Mouse (Mus musculus) limb, embryonic 15.5 days (tissue): Measurements from ENCODE around the gene Gchfr. TPM values are rescaled to one million over a fixed set of nuclear protein-coding genes. Genes with fewer than 3 reads are reported as not detected.
A peak's percentile ranks its signal among the peaks of the same experiment; 100 is the strongest.

Experiments used
- ATAC-seq: fragments of 200-750 bp; cut with Nextera tagmentation; 2 replicates; pipeline ENCODE4 v1.8.0; 2017; ENCODE audit warnings: low read depth, moderate TSS enrichment; ENCODE audit not compliant: insufficient number of reproducible peaks, low FRiP score, low TSS enrichment
- H3K27ac ChIP-seq: fragments of 300-500 bp; sonication (generic); 2 replicates; pipeline ENCODE4 v1.5.1; 2015; ENCODE audit warnings: moderate library complexity, mild to moderate bottlenecking, inconsistent platforms
- H3K27me3 ChIP-seq: fragments of 300-500 bp; sonication (generic); 2 replicates; pipeline ENCODE4 v1.6.1; 2015; ENCODE audit warnings: inconsistent platforms
- H3K36me3 ChIP-seq: fragments of 300-500 bp; sonication (generic); 2 replicates; pipeline ENCODE4 v1.6.1; 2015; ENCODE audit warnings: inconsistent platforms
- H3K4me1 ChIP-seq: fragments of 300-500 bp; sonication (generic); 2 replicates; pipeline ENCODE4 v1.6.1; 2015; ENCODE audit warnings: inconsistent platforms
- H3K4me2 ChIP-seq: fragments of 300-500 bp; sonication (generic); 2 replicates; pipeline ENCODE4 v1.6.1; 2015; ENCODE audit warnings: mild to moderate bottlenecking, inconsistent platforms
- H3K4me3 ChIP-seq: fragments of 300-500 bp; sonication (generic); 2 replicates; pipeline ENCODE4 v1.5.1; 2015; ENCODE audit warnings: mild to moderate bottlenecking, inconsistent platforms
- H3K9ac ChIP-seq: fragments of 300-500 bp; sonication (generic); 2 replicates; pipeline ENCODE4 v1.6.1; 2015; ENCODE audit warnings: inconsistent platforms
- H3K9me3 ChIP-seq: fragments of 300-500 bp; sonication (generic); 2 replicates; pipeline ENCODE4 v1.6.1; 2016; ENCODE audit warnings: inconsistent platforms
- WGBS: fragments of 180-500 bp; shearing (Covaris S2); methylation state at CpG from one replicate; pipeline ENCODE4 v1.1.7; 2015; 5-methylcytosine and 5-hydroxymethylcytosine counted together
- polyA plus RNA-seq: library from polyadenylated mRNA; unstranded; fragments of >200 nt; fragmentation: Nextera tagmentation; extraction: Ambion mirVana; gene quantifications from 2 replicates; pipeline ENCODE4 v1.2.1, GENCODE M21; 2015

The Gchfr gene
- polyA plus RNA-seq, 1 experiment from 2014 or later = 17.8 TPM

DNA sequence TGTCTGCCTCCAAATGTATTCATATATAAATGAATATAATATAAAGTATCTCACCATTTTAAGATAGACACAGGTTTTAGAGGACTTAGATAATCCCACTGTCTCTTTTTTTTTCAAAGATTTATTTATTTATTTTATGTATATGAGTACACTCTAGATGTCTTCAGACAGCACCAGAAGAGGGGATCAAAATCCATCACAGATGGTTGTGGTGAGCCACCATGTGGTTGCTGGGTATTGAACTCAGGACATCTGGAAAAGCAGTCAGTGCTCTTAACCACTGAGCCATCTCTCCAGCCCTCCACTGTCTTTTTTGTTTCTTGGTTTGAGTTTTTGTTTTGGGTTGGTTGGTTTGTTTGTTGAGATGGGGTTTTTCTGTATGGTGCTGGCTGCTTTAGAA lies 9.7 kb upstream of the Gchfr start:
- Histone ChIP-seq H3K9ac (no peak overlapping the region), H3K4me1 (peaks cover 18% of the 10 kb centered on the region), H3K27ac (no peak overlapping the region), H3K4me3 (peak overlapping the region; percentile 99), H3K9me3 (no peaks in the 10 kb centered on the region), H3K36me3 (peaks cover 13% of the 10 kb centered on the region), H3K4me2 (no peak overlapping the region), H3K27me3 (no peaks in the 10 kb centered on the region)
- ATAC-seq = no peak

DNA sequence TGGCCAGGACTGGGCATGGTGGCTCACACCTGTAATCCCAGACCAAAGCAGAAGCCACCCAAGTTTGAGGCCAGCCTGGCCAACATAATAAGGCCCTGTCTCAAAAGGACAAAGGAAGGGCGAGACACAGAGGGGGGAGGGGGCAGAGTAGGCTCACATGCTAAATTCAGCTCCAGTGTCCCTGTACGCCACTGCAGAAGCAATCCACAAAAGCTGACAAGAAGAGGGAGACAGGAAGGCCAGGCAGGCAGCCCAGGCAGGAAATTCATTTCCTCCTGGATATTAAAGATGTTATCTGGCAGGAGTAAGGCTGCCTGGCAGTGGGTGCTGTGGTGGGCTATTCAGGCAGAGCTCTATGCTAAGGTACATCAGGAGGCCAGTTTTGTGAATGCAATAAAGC lies 6.3 kb upstream of the Gchfr start:
- ATAC-seq = no peak
- Histone ChIP-seq H3K4me1 (peaks cover 7% of the 10 kb centered on the region), H3K27ac (no peak overlapping the region), H3K36me3 (no peaks in the 10 kb centered on the region), H3K9ac (no peak overlapping the region), H3K9me3 (no peaks in the 10 kb centered on the region), H3K4me2 (no peak overlapping the region), H3K4me3 (no peak overlapping the region), H3K27me3 (no peaks in the 10 kb centered on the region)
- WGBS = 25% methylated on average over 2 of the region's 2 CpGs

DNA sequence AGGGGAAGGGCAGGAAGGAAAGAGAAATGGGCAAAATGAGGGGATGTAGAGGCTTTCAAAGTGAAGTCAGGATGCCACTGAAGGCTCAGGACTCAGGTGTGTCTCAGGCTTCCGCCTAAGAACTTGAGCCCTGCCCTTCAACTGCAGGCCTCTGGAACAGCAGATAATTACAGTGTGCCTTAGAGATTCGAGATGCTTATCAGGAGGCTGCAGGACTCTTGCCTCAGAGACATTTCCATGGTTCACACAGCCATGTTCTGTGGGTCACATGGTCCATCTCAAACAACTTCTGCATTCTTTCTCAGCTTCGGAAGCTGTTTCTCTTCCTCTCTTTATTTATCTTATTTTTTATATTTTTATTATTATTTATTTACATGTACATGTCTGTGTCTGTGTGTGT lies 4.4 kb upstream of the Gchfr start:
- Histone ChIP-seq H3K4me2 (no peak overlapping the region), H3K9ac (no peak overlapping the region), H3K4me1 (peaks cover 14% of the 10 kb centered on the region), H3K36me3 (no peaks in the 10 kb centered on the region), H3K9me3 (no peaks in the 10 kb centered on the region), H3K4me3 (no peak overlapping the region), H3K27ac (no peak overlapping the region), H3K27me3 (peaks cover 17% of the 10 kb centered on the region)
- 62% methylated on average over 3 of the region's 3 CpGs for WGBS
- no peak for ATAC-seq

DNA sequence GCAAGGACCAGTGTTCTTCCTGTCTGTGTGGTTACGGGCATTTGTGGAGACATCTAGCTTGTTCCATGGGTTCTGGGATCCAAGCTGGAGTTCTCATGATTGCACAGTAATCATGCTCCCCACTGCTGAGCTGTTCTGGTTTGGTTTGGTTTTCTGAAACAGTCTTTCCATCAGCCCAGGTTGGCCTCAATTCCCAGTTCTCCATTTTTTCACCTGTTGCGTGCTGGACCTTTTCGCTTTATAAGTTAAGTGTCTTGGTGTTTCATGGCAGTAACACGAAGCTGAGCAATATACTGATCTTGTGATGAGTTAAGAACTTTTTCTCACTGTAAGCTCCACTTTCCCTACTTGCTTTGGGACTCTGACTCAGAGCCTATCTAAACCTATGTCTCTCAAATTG lies 3.6 kb upstream of the Gchfr start:
- no peak for ATAC-seq
- Histone ChIP-seq H3K4me3 (no peak overlapping the region), H3K9ac (no peak overlapping the region), H3K9me3 (no peaks in the 10 kb centered on the region), H3K36me3 (no peaks in the 10 kb centered on the region), H3K27ac (no peak overlapping the region), H3K27me3 (peaks cover 18% of the 10 kb centered on the region), H3K4me2 (no peak overlapping the region), H3K4me1 (peaks cover 15% of the 10 kb centered on the region)
- 80% methylated on average over 4 of the region's 4 CpGs for WGBS

DNA sequence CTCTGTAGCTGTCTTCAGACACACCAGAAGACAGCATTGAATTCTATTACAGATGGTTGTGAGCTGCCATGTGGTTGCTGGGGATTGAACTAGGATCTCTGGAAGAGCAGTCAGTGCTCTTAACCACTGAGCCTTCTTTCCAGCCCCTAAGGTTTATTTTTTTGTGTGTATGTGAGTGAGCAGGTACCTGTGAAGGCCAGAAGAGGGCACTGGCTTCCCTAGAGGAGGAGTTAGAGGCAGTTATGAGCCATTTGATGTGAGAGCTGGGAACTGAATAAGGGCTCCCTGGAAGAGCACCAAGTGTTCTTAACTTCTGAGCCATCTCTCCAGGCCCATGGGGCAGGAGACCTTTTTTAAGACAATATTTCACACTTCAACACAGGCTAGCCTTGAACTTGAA lies 2.2 kb upstream of the Gchfr start:
- Histone ChIP-seq H3K4me3 (no peak overlapping the region), H3K9ac (no peak overlapping the region), H3K9me3 (no peaks in the 10 kb centered on the region), H3K27me3 (peaks cover 18% of the 10 kb centered on the region), H3K4me2 (no peak overlapping the region), H3K27ac (no peak overlapping the region), H3K4me1 (peaks cover 15% of the 10 kb centered on the region), H3K36me3 (no peaks in the 10 kb centered on the region)
- no peak for ATAC-seq

DNA sequence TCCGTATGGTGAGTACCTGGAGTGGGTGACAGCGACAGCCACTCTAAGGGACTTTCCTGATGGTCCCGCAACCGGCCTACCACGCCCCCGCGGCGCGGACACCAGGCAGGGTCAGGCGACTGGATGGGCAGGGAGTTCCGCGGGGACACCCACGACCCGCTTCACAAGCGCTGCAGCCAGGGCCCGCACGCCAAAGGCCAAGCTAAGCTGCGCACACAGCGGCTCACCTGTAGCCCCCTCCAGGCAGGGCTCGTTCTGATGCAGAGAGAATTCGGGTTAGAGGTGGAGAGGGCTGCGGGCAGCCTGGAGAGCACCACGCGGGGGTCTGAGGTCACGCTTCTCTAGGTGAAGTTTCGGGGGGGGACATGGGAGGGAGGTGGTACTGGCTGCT lies 288 bp downstream of the Gchfr start:
- WGBS = 5% methylated on average over 26 of the region's 26 CpGs
- Histone ChIP-seq H3K4me3 (peak overlapping the region; percentile 56), H3K27me3 (peaks cover 18% of the 10 kb centered on the region), H3K9me3 (no peaks in the 10 kb centered on the region), H3K36me3 (0 out of 2 replicates have a peak, but pooled peaks cover 9% of the 10 kb centered on the region), H3K27ac (no peak overlapping the region), H3K4me2 (peak overlapping the region; percentile 99), H3K9ac (peak overlapping the region; percentile 28), H3K4me1 (peaks cover 21% of the 10 kb centered on the region)
- ATAC-seq = no peak

DNA sequence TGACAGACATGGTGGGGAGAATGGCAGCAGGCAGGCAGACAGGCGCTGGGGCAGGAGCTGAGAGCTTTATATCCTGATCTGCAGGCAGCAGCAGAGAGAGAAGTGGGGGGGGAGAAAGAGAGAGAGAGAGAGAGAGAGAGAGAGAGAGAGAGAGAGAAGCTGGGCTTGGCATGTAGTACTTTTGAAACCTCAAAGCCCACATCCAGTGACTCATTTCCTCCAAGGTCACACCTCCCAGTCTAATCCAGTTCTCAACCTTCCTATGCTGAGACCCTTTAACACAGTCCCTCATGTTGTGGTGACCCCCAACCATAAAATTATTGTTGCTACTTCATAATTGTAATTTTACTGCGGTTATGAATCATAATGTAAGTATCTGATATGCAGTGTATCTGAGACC lies 2.7 kb downstream of the Gchfr start:
- Histone ChIP-seq H3K36me3 (0 out of 2 replicates have a peak, but pooled peaks cover 9% of the 10 kb centered on the region), H3K9ac (no peak overlapping the region), H3K27ac (no peak overlapping the region), H3K27me3 (peaks cover 18% of the 10 kb centered on the region), H3K4me2 (no peak overlapping the region), H3K4me3 (no peak overlapping the region), H3K4me1 (peaks cover 39% of the 10 kb centered on the region), H3K9me3 (no peaks in the 10 kb centered on the region)
- no peak for ATAC-seq
- 73% methylated on average over 2 of the region's 2 CpGs for WGBS

DNA sequence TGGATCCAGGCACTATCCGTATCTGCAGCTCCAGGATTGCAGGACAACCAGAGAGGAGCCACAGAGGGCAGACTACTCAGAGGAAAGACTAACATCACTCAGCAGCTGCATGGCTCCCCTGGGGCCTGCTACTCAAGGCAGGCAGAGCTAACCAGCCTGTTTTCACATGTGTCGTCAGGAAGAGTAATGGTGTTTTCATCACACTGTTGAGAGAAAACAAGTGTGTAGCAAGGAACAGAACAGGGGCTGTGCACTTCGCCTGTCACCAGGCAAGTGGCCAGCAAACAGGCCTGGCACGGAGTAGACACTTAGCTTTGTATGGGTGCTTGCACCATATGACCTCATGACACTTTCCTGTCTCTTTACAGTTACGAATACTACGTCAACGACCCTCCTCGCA lies 4.0 kb downstream of the Gchfr start:
- Histone ChIP-seq H3K4me2 (no peak overlapping the region), H3K4me3 (no peak overlapping the region), H3K9me3 (no peaks in the 10 kb centered on the region), H3K4me1 (peaks cover 39% of the 10 kb centered on the region), H3K27ac (no peak overlapping the region; the same call in 1 of the 2 replicates), H3K27me3 (peaks cover 17% of the 10 kb centered on the region), H3K9ac (no peak overlapping the region), H3K36me3 (0 out of 2 replicates have a peak, but pooled peaks cover 10% of the 10 kb centered on the region)
- WGBS = 67% methylated on average over 8 of the region's 8 CpGs
- no peak for ATAC-seq

DNA sequence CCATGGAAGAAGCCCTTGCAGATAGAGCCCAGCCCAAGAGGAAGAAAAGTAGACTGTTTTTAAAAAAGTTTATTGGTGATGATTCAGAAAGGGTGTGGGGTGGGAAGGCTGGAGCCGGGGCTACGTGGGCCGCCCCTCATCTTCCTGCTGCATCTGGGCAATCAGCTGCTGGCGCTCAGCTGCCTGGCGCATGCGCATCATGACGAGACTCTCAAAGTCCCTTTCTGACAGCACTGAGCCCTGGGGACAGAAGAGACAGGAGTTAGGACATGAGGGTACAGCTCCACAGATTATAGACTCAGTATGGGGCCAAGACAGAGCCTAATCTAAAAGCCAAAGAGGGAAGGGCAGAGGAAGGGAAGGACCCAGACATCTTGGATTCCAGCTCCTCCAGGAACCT lies 4.9 kb downstream of the Gchfr start:
- no peak for ATAC-seq
- no peak overlapping the region for H3K4me3 ChIP-seq
- WGBS = 84% methylated on average over 7 of the region's 7 CpGs
- H3K27ac ChIP-seq = no peak overlapping the region
- H3K4me1 ChIP-seq = peaks cover 32% of the 10 kb centered on the region
- H3K36me3 ChIP-seq = peaks cover 18% of the 10 kb centered on the region; the same call in 1 of the 2 replicates
- H3K9ac ChIP-seq = no peak overlapping the region
- H3K27me3 ChIP-seq = peaks cover 8% of the 10 kb centered on the region
- no peak overlapping the region for H3K4me2 ChIP-seq
- H3K9me3 ChIP-seq = no peaks in the 10 kb centered on the region

DNA sequence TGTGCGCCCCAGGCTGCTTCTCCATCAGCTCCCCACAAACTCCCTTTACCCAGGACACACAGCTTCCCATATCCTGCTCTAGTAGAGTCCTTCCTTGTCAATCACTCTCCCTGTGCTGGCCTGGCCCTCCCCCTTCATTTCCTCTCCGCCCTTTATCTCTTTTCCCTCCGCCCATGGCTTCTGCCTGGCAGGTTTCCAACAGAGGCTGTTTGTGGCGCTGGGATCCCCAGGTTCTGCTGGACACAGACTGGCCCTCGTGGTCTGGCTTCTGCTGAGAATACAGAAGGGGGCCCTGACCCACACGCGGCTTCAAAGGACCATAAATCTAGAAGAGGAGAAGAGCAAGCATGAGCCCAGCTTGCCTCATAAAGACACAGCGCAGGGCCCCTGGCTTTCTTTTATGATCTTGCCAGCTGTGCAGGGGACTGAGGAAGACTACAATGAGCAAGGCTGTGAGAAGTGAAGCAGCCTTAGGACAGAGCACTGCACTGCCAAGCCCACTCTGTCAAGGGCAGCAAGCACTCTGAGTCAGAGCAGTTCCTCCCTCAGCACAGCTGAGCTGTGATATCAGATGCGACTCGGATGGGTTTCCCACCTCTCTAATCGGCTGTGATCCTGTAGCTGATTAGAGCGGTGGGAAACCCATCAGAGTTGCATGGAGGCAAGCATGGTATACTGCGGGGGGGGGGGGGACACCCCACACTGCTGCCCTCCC lies 5.4 kb downstream of the Gchfr start:
- no peak overlapping the region for H3K9ac ChIP-seq
- H3K4me3 ChIP-seq = no peak overlapping the region
- 20% methylated on average over 13 of the region's 13 CpGs for WGBS
- H3K27ac ChIP-seq = no peak overlapping the region
- no peak for ATAC-seq
- peaks cover 3% of the 10 kb centered on the region for H3K27me3 ChIP-seq
- no peaks in the 10 kb centered on the region for H3K9me3 ChIP-seq
- no peak overlapping the region for H3K4me2 ChIP-seq
- H3K4me1 ChIP-seq = peaks cover 27% of the 10 kb centered on the region
- peaks cover 24% of the 10 kb centered on the region for H3K36me3 ChIP-seq

DNA sequence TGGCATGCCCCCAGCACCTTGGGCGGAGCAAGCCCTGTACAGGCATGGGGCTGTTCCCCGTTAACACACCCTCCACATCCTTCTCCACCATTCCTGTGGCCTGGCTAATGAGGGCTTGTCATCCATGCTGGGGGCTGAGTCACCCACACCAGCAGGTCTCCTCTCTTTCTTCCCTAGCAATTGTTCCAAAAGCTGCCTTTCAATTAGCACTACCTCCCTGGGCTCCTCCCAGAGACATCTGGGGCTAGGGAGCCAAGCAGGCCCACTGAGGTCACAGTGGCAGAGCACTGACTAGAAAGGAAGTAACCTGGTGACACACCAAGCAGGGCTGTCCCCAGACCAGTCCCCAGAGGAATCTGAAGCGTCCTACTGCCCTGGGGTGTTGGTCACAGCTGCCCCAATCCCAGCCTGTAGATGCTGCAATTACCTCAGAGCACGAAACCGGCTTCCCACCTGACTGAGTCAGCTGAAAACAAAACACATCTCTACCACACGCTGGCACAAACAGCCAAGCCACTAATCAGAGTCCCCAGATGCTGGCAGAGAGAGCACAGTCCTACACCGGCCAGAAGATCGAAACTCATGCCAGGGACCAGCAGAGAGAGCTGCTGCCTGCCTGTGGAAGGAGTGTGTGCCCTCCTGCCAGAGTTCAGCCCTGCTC lies 6.5 kb downstream of the Gchfr start, which contains the start of gene Gm14137:
Gene Gm14137 (plus strand): TSS at position 519 of the 661 bp plus-strand sequence.
- Histone ChIP-seq H3K4me3 (no peak within 1 kb of the TSS), H3K36me3 (peaks cover 31% of the 10 kb centered on the region), H3K4me2 (no peak within 1 kb of the TSS), H3K27me3 (no peaks in the 10 kb centered on the region), H3K4me1 (peaks cover 24% of the 10 kb centered on the region), H3K27ac (no peak within 1 kb of the TSS; the same call in 1 of the 2 replicates), H3K9ac (no peak within 1 kb of the TSS), H3K9me3 (no peaks in the 10 kb centered on the region)
- 42% methylated on average over 8 of the region's 8 CpGs for WGBS
- no peak for ATAC-seq

DNA sequence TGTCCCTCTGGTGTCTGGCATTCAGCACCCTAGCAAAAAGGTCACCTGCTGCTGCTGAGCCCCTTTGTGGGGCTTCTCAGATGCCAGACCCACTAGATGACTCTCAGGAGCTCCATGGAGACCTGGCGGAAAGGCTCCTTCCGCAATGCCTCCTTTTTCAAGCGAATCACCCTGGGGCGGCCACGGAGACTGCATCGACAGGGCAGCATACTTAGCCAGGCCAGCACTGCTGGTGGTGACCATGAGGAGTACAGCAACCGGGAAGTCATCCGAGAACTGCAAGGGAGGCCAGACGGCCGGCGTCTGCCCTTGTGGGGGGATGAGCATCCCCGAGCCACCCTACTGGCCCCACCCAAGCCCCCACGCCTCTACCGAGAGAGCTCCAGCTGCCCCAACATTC lies 7.3 kb downstream of the Gchfr start:
- Histone ChIP-seq H3K4me3 (no peak overlapping the region), H3K27ac (no peak overlapping the region), H3K9ac (no peak overlapping the region), H3K4me1 (peaks cover 24% of the 10 kb centered on the region), H3K27me3 (no peaks in the 10 kb centered on the region), H3K4me2 (no peak overlapping the region), H3K9me3 (no peaks in the 10 kb centered on the region), H3K36me3 (peaks cover 39% of the 10 kb centered on the region)
- WGBS = 69% methylated on average over 14 of the region's 14 CpGs
- ATAC-seq = no peak
